Mouse (Mus musculus) limb, embryonic 10.5 days (tissue): ENCODE data around the gene Ccdc65. TPM values are rescaled to one million over a fixed set of nuclear protein-coding genes. Genes with fewer than 3 reads are reported as not detected.

Experiments used
- DNase-seq: peaks from one replicate; pipeline ENCODE4 v3.0.0-alpha.2; 2017; ENCODE audit warnings: low spot score
- H3K27ac ChIP-seq: fragments of 300-500 bp; sonication (generic); 2 replicates; pipeline ENCODE4 v1.5.1; 2016; ENCODE audit warnings: mild to moderate bottlenecking
- H3K27me3 ChIP-seq: fragments of 300-500 bp; sonication (generic); 2 replicates; pipeline ENCODE4 v1.6.1; 2016; ENCODE audit warnings: low read depth, mild to moderate bottlenecking; ENCODE audit not compliant: poor library complexity, severe bottlenecking
- H3K36me3 ChIP-seq: fragments of 300-500 bp; sonication (generic); 2 replicates; pipeline ENCODE4 v1.6.1; 2016; ENCODE audit warnings: mild to moderate bottlenecking, moderate library complexity
- H3K4me1 ChIP-seq: fragments of 300-500 bp; sonication (generic); 2 replicates; pipeline ENCODE4 v1.6.1; 2016
- H3K4me3 ChIP-seq: fragments of 300-500 bp; sonication (generic); 2 replicates; pipeline ENCODE4 v1.5.1; 2016; ENCODE audit warnings: mild to moderate bottlenecking, moderate library complexity
- H3K9me3 ChIP-seq: fragments of 300-500 bp; sonication (generic); replicated peaks from 2 replicates; pipeline ENCODE4 v1.6.1; 2016; ENCODE audit warnings: mild to moderate bottlenecking
- WGBS: fragments of 180-500 bp; shearing (Covaris S2); methylation state at CpG from one replicate; pipeline ENCODE4 v1.1.7; 2016; 5-methylcytosine and 5-hydroxymethylcytosine counted together
- polyA plus RNA-seq: library from polyadenylated mRNA; unstranded; fragments of >200 nt; fragmentation: Nextera tagmentation; extraction: Ambion mirVana; gene quantifications from 2 replicates; pipeline ENCODE4 v1.2.1, GENCODE M21; 2016

Ccdc65 gene
- polyA plus RNA-seq, 1 experiment from 2014 or later, result 0.34 TPM

- Histone ChIP-seq H3K27me3 (peaks cover 76% of the 10 kb centered on the region), H3K27ac (no peak overlapping the region), H3K36me3 (no peaks in the 10 kb centered on the region), H3K4me1 (peaks cover 33% of the 10 kb centered on the region), H3K9me3 (no peaks in the 10 kb centered on the region), H3K4me3 (no peak overlapping the region)
- WGBS, result 70% methylated on average over 7 of the region's 7 CpGs
- DNase-seq, result no peak
Measured at GRCm38 (mm10) chr15:98677977-98678376, 30.0 kb upstream of the Ccdc65 start.

- Histone ChIP-seq H3K27me3 (peaks cover 57% of the 10 kb centered on the region), H3K9me3 (no peaks in the 10 kb centered on the region), H3K27ac (no peak overlapping the region), H3K36me3 (no peaks in the 10 kb centered on the region), H3K4me3 (no peak overlapping the region), H3K4me1 (peaks cover 20% of the 10 kb centered on the region)
- DNase-seq, result no peak
- 83% methylated on average over 8 of the region's 8 CpGs for WGBS
Measured at GRCm38 (mm10) chr15:98680660-98681059, 27.3 kb upstream of the Ccdc65 start.

- WGBS, result 85% methylated on average over 7 of the region's 7 CpGs
- Histone ChIP-seq H3K36me3 (no peaks in the 10 kb centered on the region), H3K4me1 (peaks cover 10% of the 10 kb centered on the region), H3K4me3 (no peak overlapping the region), H3K27me3 (peaks cover 47% of the 10 kb centered on the region), H3K9me3 (no peaks in the 10 kb centered on the region), H3K27ac (no peak overlapping the region)
- no peak for DNase-seq
Measured at GRCm38 (mm10) chr15:98681633-98682032, 26.4 kb upstream of the Ccdc65 start.

GRCm38 (mm10) chr15:98683177-98683576, 24.8 kb upstream of the Ccdc65 start:
- Histone ChIP-seq H3K36me3 (no peaks in the 10 kb centered on the region), H3K4me3 (no peak overlapping the region), H3K27ac (no peak overlapping the region), H3K4me1 (no peaks in the 10 kb centered on the region), H3K27me3 (peaks cover 31% of the 10 kb centered on the region), H3K9me3 (no peaks in the 10 kb centered on the region)
- DNase-seq, result no peak
- 74% methylated on average over 10 of the region's 10 CpGs for WGBS

- DNase-seq, result no peak
- WGBS, result 96% methylated on average over 1 of the region's 1 CpGs
Measured at GRCm38 (mm10) chr15:98683746-98684145, 24.3 kb upstream of the Ccdc65 start.

GRCm38 (mm10) chr15:98685926-98686325, 22.1 kb upstream of the Ccdc65 start:
- 65% methylated on average over 3 of the region's 3 CpGs for WGBS
- Histone ChIP-seq H3K4me3 (no peak overlapping the region), H3K36me3 (no peaks in the 10 kb centered on the region), H3K27ac (no peak overlapping the region), H3K4me1 (peaks cover 2% of the 10 kb centered on the region; the same call in 1 of the 2 replicates), H3K27me3 (peaks cover 13% of the 10 kb centered on the region; the same call in 1 of the 2 replicates), H3K9me3 (no peaks in the 10 kb centered on the region)
- DNase-seq, result no peak

More at GRCm38 (mm10) chr15:98683746-98684145, 24.3 kb upstream of the Ccdc65 start:
- H3K9me3 ChIP-seq, result no peaks in the 10 kb centered on the region
- H3K36me3 ChIP-seq, result no peaks in the 10 kb centered on the region
- H3K4me1 ChIP-seq, result no peaks in the 10 kb centered on the region
- H3K27ac ChIP-seq, result no peak overlapping the region
- peaks cover 26% of the 10 kb centered on the region for H3K27me3 ChIP-seq
- H3K4me3 ChIP-seq, result no peak overlapping the region

- peaks cover 14% of the 10 kb centered on the region for H3K4me1 ChIP-seq
- 77% methylated on average over 2 of the region's 2 CpGs for WGBS
- H3K27ac ChIP-seq, result no peak overlapping the region
Measured at GRCm38 (mm10) chr15:98689682-98690081, 18.3 kb upstream of the Ccdc65 start.

GRCm38 (mm10) chr15:98691486-98692147, 16.4 kb upstream of the Ccdc65 start:
- H3K36me3 ChIP-seq, result no peaks in the 10 kb centered on the region
- no peaks in the 10 kb centered on the region for H3K27me3 ChIP-seq
- H3K4me3 ChIP-seq, result no peak overlapping the region
- H3K27ac ChIP-seq, result no peak overlapping the region
- H3K9me3 ChIP-seq, result no peaks in the 10 kb centered on the region
- DNase-seq, result no peak
- peaks cover 16% of the 10 kb centered on the region for H3K4me1 ChIP-seq
- 41% methylated on average over 7 of the region's 7 CpGs for WGBS

More at GRCm38 (mm10) chr15:98689682-98690081, 18.3 kb upstream of the Ccdc65 start:
- Histone ChIP-seq H3K4me3 (no peak overlapping the region), H3K9me3 (no peaks in the 10 kb centered on the region), H3K27me3 (no peaks in the 10 kb centered on the region), H3K36me3 (no peaks in the 10 kb centered on the region)
- no peak for DNase-seq

- H3K36me3 ChIP-seq, result no peaks in the 10 kb centered on the region
- no peak for DNase-seq
- no peaks in the 10 kb centered on the region for H3K9me3 ChIP-seq
- H3K4me3 ChIP-seq, result no peak overlapping the region
- WGBS, result 60% methylated on average over 11 of the region's 11 CpGs
- H3K27ac ChIP-seq, result no peak overlapping the region
- H3K27me3 ChIP-seq, result no peaks in the 10 kb centered on the region
- peaks cover 16% of the 10 kb centered on the region for H3K4me1 ChIP-seq
Measured at GRCm38 (mm10) chr15:98692171-98692715, 15.8 kb upstream of the Ccdc65 start.

GRCm38 (mm10) chr15:98695726-98696125, 12.3 kb upstream of the Ccdc65 start:
- peaks cover 20% of the 10 kb centered on the region for H3K27me3 ChIP-seq
- no peaks in the 10 kb centered on the region for H3K36me3 ChIP-seq
- H3K9me3 ChIP-seq, result no peaks in the 10 kb centered on the region
- H3K4me3 ChIP-seq, result no peak overlapping the region
- 49% methylated on average over 9 of the region's 9 CpGs for WGBS
- H3K27ac ChIP-seq, result no peak overlapping the region
- DNase-seq, result no peak
- H3K4me1 ChIP-seq, result peaks cover 25% of the 10 kb centered on the region

GRCm38 (mm10) chr15:98696216-98696615, 11.8 kb upstream of the Ccdc65 start:
- H3K27ac ChIP-seq, result no peak overlapping the region
- H3K4me1 ChIP-seq, result peaks cover 21% of the 10 kb centered on the region
- 58% methylated on average over 8 of the region's 8 CpGs for WGBS
- no peak overlapping the region for H3K4me3 ChIP-seq
- no peaks in the 10 kb centered on the region for H3K36me3 ChIP-seq
- H3K9me3 ChIP-seq, result no peaks in the 10 kb centered on the region
- H3K27me3 ChIP-seq, result peaks cover 25% of the 10 kb centered on the region
- DNase-seq, result no peak

- DNase-seq, result peak; percentile 96
- WGBS, result 6% methylated on average over 40 of the region's 40 CpGs
- peaks cover 57% of the 10 kb centered on the region for H3K27me3 ChIP-seq
- H3K9me3 ChIP-seq, result no peaks in the 10 kb centered on the region
- no peaks in the 10 kb centered on the region for H3K36me3 ChIP-seq
- H3K4me1 ChIP-seq, result peaks cover 12% of the 10 kb centered on the region
- no peak overlapping the region for H3K27ac ChIP-seq
- peak overlapping the region; percentile 43 for H3K4me3 ChIP-seq
Measured at GRCm38 (mm10) chr15:98699190-98700105, 8.6 kb upstream of the Ccdc65 start.

- Histone ChIP-seq H3K9me3 (no peaks in the 10 kb centered on the region), H3K27ac (no peak overlapping the region), H3K27me3 (peaks cover 81% of the 10 kb centered on the region), H3K4me3 (no peak overlapping the region), H3K4me1 (peaks cover 11% of the 10 kb centered on the region), H3K36me3 (no peaks in the 10 kb centered on the region)
- no peak for DNase-seq
- WGBS, result 61% methylated on average over 9 of the region's 9 CpGs
Measured at GRCm38 (mm10) chr15:98704312-98704711, 3.7 kb upstream of the Ccdc65 start.
